Mouse (Mus musculus) neural tube, embryonic 11.5 days (tissue): ENCODE data around the gene Lamb3. TPM values are rescaled to one million over a fixed set of nuclear protein-coding genes. Genes with fewer than 3 reads are reported as not detected.

Experiments used
- ATAC-seq: fragments of 200-750 bp; cut with Nextera tagmentation; 2 replicates; pipeline ENCODE4 v1.8.0; 2017; ENCODE audit warnings: moderate number of reproducible peaks, mild to moderate bottlenecking, moderate TSS enrichment, moderate library complexity; ENCODE audit not compliant: insufficient read depth, low FRiP score, low TSS enrichment
- DNase-seq: peaks from one replicate; pipeline ENCODE4 v3.0.0-alpha.2; 2015; ENCODE audit warnings: low spot score
- H3K27ac ChIP-seq: fragments of 300-500 bp; sonication (generic); 2 replicates; pipeline ENCODE4 v1.5.1; 2014; ENCODE audit warnings: low read depth, mild to moderate bottlenecking, low read length
- H3K27me3 ChIP-seq: fragments of 300-500 bp; sonication (generic); 2 replicates; pipeline ENCODE4 v1.6.1; 2014; ENCODE audit warnings: mild to moderate bottlenecking, low read length, mixed read lengths; ENCODE audit not compliant: control insufficient read depth, insufficient read depth
- H3K36me3 ChIP-seq: fragments of 300-500 bp; sonication (generic); 2 replicates; pipeline ENCODE4 v1.6.1; 2014; ENCODE audit warnings: mild to moderate bottlenecking, low read length, moderate library complexity, mixed read lengths; ENCODE audit not compliant: control insufficient read depth, insufficient read depth
- H3K4me1 ChIP-seq: fragments of 300-500 bp; sonication (generic); 2 replicates; pipeline ENCODE4 v1.6.1; 2014; ENCODE audit warnings: low read length, mixed read lengths; ENCODE audit not compliant: control insufficient read depth, insufficient read depth
- H3K4me2 ChIP-seq: fragments of 300-500 bp; sonication (generic); 2 replicates; pipeline ENCODE4 v1.6.1; 2014; ENCODE audit warnings: low read depth, mild to moderate bottlenecking, moderate library complexity
- H3K4me3 ChIP-seq: fragments of 300-500 bp; sonication (generic); 2 replicates; pipeline ENCODE4 v1.5.1; 2014; ENCODE audit warnings: low read depth, low read length
- H3K9ac ChIP-seq: fragments of 300-500 bp; sonication (generic); 2 replicates; pipeline ENCODE4 v1.6.1; 2014; ENCODE audit warnings: mild to moderate bottlenecking, low read length
- H3K9me3 ChIP-seq: fragments of 300-500 bp; sonication (generic); 2 replicates; pipeline ENCODE4 v1.6.1; 2016; ENCODE audit warnings: low read length; ENCODE audit not compliant: control insufficient read depth
- WGBS: fragments of 180-500 bp; shearing (Covaris S2); extraction: QIAGEN DNeasy Blood & Tissue Kit; methylation state at CpG from one replicate; pipeline ENCODE4 v1.1.7; 2014; 5-methylcytosine and 5-hydroxymethylcytosine counted together
- polyA plus RNA-seq: library from polyadenylated mRNA; unstranded; fragments of >200 nt; fragmentation: Nextera tagmentation; extraction: Ambion mirVana; gene quantifications from 2 replicates; pipeline ENCODE4 v1.2.1, GENCODE M21; 2014

The Lamb3 gene
- polyA plus RNA-seq, 1 experiment from 2014 or later: 0.62 TPM

DNA sequence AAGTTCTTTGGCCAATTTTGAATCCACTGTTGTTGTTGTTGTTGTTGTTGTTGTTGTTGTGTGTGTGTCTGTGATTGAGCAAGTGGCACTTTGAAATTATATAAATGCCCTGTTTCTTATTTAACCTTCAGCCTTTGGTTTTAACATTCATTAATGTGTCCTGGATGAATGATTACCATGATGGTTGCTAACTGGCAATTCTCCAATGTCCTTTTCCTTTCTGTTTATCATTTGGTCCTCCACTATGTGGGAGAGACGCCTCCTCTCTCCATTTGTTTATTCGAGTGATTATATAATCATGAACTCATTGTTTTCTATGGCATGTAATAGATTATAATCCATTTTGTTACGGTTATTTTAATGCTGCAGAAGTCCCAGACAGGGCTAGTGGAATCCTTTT lies 23.0 kb downstream of the Lamb3 start:
- Histone ChIP-seq H3K36me3 (no peaks in the 10 kb centered on the region), H3K4me2 (no peak overlapping the region), H3K4me3 (no peak overlapping the region), H3K27me3 (no peaks in the 10 kb centered on the region), H3K27ac (no peak overlapping the region), H3K9ac (no peak overlapping the region), H3K9me3 (no peaks in the 10 kb centered on the region), H3K4me1 (no peaks in the 10 kb centered on the region)
- no peak for DNase-seq
- no peak for ATAC-seq
- WGBS: 80% methylated on average over 3 of the region's 3 CpGs

DNA sequence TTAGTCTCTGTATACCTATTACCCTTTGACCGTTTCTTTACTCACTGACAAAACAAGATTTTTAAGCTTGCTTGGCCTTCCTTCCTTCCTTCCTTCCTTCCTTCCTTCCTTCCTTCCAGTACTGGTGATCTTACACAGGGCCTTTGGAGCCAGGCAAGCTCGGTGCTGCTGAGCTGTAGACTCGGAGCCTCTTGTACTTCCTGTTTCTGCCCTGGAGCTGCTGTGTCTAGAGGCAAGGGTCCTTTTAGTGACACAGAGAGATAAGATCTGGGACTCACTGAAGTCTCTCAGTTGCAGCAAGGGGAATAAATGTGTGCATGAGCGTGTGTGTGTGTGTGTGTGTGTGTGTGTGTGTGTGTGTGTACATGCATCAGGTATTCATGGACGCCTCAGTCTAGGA lies 23.4 kb downstream of the Lamb3 start:
- Histone ChIP-seq H3K9me3 (no peaks in the 10 kb centered on the region), H3K27me3 (no peaks in the 10 kb centered on the region), H3K36me3 (no peaks in the 10 kb centered on the region), H3K4me3 (no peak overlapping the region), H3K4me1 (no peaks in the 10 kb centered on the region), H3K4me2 (no peak overlapping the region), H3K9ac (no peak overlapping the region), H3K27ac (no peak overlapping the region)
- DNase-seq: no peak
- ATAC-seq: no peak
- 76% methylated on average over 5 of the region's 5 CpGs for WGBS

DNA sequence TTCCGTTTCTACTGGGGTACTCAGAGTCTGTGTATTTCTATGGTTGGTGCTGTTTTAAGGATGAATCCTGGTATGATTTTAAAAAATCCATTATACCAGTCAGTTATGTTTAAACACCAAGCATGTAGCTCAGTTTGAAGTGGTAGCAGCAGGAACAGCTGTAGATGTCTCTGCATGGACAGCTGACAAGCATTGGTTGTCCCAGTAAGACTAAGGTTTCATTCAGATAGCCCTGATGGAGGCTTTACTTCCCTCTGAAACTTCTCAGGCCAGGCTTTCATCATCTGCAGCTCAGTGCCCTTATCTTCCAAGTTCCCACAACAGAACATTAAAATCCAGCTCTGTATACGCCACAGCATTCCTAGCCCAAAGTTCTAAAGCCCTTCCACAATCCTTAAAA lies 25.2 kb downstream of the Lamb3 start:
- WGBS: 88% methylated on average over 2 of the region's 2 CpGs
- ATAC-seq (no peak), DNase-seq (no peak)

DNA sequence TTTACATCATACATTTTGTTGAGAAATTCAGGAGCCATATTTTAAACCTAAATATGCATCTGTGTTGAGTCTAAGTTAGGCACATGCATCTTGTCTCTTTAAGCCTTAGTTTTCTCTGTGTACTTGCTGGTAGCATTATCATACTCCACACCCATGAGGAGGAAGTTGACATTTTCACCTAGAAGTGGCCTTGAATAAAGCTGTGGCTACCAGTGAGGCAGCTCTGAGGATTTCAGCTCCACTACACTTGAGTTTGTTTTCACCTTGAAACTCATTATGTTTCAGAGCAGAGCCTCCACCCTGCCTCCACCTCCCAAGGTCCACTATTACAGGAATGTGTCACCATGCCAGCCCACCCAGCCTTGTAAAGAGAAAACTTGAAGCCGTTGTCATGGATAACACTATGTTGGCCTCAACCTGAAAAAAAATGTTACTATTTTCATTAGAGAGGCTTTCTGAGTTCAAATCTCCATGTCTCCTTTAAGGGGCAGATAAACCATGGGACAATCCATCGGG lies 26.7 kb downstream of the Lamb3 start:
- H3K4me1 ChIP-seq: no peaks in the 10 kb centered on the region
- no peak overlapping the region for H3K4me3 ChIP-seq
- no peaks in the 10 kb centered on the region for H3K36me3 ChIP-seq
- WGBS: 97% methylated on average over 2 of the region's 2 CpGs
- ATAC-seq (no peak), DNase-seq (no peak)
- no peak overlapping the region for H3K9ac ChIP-seq
- H3K27me3 ChIP-seq: no peaks in the 10 kb centered on the region
- no peak overlapping the region for H3K27ac ChIP-seq
- H3K9me3 ChIP-seq: no peaks in the 10 kb centered on the region
- no peak overlapping the region for H3K4me2 ChIP-seq

More for the DNA sequence above, 25.2 kb downstream of the Lamb3 start:
- Histone ChIP-seq H3K27me3 (no peaks in the 10 kb centered on the region), H3K27ac (no peak overlapping the region), H3K4me1 (no peaks in the 10 kb centered on the region), H3K9ac (no peak overlapping the region), H3K4me2 (no peak overlapping the region), H3K9me3 (no peaks in the 10 kb centered on the region), H3K4me3 (no peak overlapping the region), H3K36me3 (no peaks in the 10 kb centered on the region)

DNA sequence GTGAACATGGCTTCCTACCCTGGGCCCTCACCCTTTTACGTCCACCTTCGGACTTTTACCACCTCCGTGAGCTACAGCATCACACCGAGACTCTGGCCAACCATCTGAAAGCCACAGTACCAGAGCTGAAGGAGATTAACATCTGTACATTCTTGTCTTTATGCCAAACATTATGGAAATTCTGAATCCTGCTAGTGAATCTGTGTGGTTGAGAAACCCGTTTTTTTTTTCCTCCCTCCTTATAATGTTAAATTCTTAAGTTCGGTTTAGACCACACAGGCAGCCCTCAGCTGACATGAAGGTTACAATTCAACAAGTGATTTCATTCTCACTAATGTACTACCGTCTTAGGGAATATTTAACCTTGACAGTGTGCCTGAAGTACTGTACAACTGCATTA lies 27.4 kb downstream of the Lamb3 start:
- Histone ChIP-seq H3K4me2 (no peak overlapping the region), H3K27ac (no peak overlapping the region), H3K9ac (no peak overlapping the region), H3K27me3 (no peaks in the 10 kb centered on the region), H3K9me3 (no peaks in the 10 kb centered on the region), H3K4me3 (no peak overlapping the region), H3K36me3 (no peaks in the 10 kb centered on the region), H3K4me1 (no peaks in the 10 kb centered on the region)
- ATAC-seq (no peak), DNase-seq (no peak)
- 90% methylated on average over 7 of the region's 7 CpGs for WGBS

DNA sequence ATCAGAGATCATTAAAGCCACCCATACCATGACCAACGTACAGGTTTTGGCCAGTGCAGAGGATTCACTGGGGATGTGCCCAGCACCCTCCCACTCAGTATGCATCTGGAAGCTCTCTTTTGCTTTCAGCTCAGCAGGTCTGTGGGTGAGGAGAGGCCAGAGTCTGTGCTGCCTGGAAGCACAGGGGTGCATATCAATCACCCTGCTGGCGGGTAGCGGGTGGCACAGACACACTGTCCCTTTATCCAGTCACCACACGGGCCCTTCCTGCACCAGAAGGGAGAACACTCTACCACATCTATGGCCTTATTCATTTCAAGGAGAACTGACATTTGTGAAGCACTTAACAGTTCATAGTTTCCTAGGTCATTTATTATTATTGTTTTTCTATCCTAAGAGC lies 30.9 kb downstream of the Lamb3 start:
- no peaks in the 10 kb centered on the region for H3K9me3 ChIP-seq
- ATAC-seq (no peak), DNase-seq (no peak)
- no peaks in the 10 kb centered on the region for H3K4me1 ChIP-seq
- H3K4me3 ChIP-seq: no peak overlapping the region
- H3K27ac ChIP-seq: no peak overlapping the region
- H3K27me3 ChIP-seq: no peaks in the 10 kb centered on the region
- H3K9ac ChIP-seq: no peak overlapping the region
- H3K4me2 ChIP-seq: no peak overlapping the region
- 36% methylated on average over 4 of the region's 4 CpGs for WGBS
- H3K36me3 ChIP-seq: no peaks in the 10 kb centered on the region

DNA sequence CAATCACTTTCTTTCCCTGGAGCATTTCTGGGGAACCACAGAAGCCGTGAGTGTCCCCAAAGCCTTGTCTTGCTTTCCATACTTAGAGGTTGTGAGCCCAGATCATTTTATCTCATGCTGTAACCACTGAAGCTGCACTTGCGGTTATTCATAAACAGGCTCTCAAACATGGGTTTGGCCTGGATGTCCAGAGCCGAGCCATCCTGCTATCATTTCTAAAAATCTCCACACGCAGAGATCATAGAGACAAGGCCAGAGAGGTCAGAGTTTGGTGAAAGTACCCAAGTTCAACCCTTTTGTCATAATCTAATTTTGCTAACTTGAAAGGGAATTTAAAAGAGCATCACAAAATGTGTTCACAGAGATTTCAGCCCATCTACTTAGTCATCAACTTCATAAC lies 33.9 kb downstream of the Lamb3 start:
- Histone ChIP-seq H3K27me3 (no peaks in the 10 kb centered on the region), H3K36me3 (no peaks in the 10 kb centered on the region), H3K9me3 (no peaks in the 10 kb centered on the region), H3K9ac (no peak overlapping the region), H3K4me1 (no peaks in the 10 kb centered on the region), H3K4me2 (no peak overlapping the region), H3K4me3 (no peak overlapping the region), H3K27ac (no peak overlapping the region)
- ATAC-seq (no peak), DNase-seq (no peak)
- WGBS: 93% methylated on average over 4 of the region's 4 CpGs

DNA sequence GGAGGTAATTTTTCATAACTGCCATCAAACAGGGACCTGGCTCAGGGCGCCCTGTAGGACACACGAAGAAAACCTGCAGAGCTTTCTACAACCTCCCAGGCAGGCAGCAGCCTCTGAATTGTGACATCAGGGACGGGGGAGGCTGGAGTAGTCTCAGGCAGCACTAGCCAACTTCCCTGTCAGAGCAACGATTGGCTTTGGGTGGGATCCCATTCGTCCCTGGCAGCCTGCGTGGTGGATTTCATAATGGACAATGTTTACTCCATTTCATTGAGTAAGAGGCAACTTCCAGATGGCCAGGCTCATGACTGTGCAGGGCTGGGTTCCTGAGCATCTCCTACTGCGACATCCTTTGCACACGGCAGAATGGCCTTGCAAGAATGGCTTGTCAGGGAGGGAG lies 34.7 kb downstream of the Lamb3 start:
- H3K9ac ChIP-seq: no peak overlapping the region
- H3K27me3 ChIP-seq: no peaks in the 10 kb centered on the region
- ATAC-seq: no peak
- no peak overlapping the region for H3K4me2 ChIP-seq
- WGBS: 84% methylated on average over 8 of the region's 8 CpGs
- no peaks in the 10 kb centered on the region for H3K9me3 ChIP-seq
- H3K4me3 ChIP-seq: no peak overlapping the region
- no peaks in the 10 kb centered on the region for H3K36me3 ChIP-seq
- DNase-seq: no peak
- H3K27ac ChIP-seq: no peak overlapping the region
- H3K4me1 ChIP-seq: no peaks in the 10 kb centered on the region

DNA sequence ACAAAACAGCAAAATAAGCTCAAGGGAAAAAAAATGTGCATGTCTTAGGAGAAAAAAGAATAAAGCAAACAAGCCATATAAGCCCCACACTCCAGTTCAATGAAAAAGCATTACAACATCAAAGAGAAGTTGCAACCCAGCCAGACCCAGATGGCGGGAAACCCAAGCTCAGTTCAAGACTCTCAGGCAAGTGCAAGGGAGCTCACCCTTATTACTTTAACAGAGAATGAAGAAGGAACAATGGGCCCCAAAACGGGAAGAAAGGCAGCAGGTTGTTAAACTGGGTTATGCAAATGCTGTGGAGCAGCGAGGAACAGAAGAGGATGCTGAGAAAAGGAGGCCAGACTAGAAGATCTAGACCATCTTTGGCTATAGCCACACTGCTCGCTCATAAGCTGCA lies 35.4 kb downstream of the Lamb3 start:
- 50% methylated on average over 4 of the region's 4 CpGs for WGBS
- no peak overlapping the region for H3K9ac ChIP-seq
- no peaks in the 10 kb centered on the region for H3K4me1 ChIP-seq
- H3K4me2 ChIP-seq: no peak overlapping the region
- H3K36me3 ChIP-seq: no peaks in the 10 kb centered on the region
- no peaks in the 10 kb centered on the region for H3K9me3 ChIP-seq
- ATAC-seq (no peak), DNase-seq (no peak)
- no peaks in the 10 kb centered on the region for H3K27me3 ChIP-seq
- no peak overlapping the region for H3K4me3 ChIP-seq
- H3K27ac ChIP-seq: no peak overlapping the region
